Mouse (Mus musculus): Measurements from ENCODE around the gene 9530068E07Rik.

DNA sequence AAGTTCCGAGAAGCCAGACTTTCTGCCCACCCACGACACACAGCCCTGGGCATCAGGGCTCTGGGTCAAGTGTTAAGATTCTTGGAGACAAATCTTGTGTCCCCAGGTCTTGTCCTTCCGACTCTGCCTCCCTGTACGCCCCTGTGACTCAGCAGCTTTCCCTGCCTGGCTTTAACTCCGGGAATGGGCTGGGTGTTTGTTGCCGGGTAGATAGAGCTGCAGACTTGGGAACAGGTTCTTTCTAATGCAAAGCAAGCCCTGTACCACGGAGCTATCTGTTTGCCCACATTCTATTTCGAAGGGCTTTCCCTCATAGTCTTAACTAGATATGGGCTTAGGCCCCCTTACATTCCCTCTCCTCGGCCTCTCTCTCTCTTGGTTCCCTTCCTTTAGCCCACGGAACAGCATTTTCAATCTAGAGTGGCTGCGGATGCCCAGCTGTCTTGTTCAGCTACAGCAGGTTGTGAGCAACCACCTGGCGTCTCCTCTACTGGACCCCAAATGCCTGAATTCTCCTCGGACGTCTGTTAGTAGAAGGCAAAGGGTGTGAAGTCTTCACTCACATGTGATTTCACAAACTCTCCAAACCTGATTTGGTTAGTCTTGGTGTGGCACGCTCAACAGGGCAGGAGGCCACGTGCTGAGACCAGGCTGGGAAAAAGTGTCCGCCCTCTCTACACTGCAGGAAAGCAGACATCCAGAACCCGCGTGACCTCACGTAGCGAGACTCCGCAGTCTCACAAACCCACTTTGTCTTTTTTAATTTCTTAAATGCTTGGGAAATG, 36.4 kb upstream of the 9530068E07Rik start:
- TF ChIP-seq ZC3H11A (IDR thresholded peaks at IDR 0.05; ENCODE audit: borderline replicate concordance, low read depth, low read length) (no peak), CHD2 (IDR thresholded peaks at IDR 0.05; ENCODE audit: low read depth, low read length) (no peak; the same call in 1 of the 2 replicates), HCFC1 (IDR thresholded peaks at IDR 0.05; ENCODE audit: borderline replicate concordance, insufficient read depth, low read length) (no peak), MAFK (IDR thresholded peaks at IDR 0.05; ENCODE audit: insufficient read depth, low read depth, low read length) (peak; percentile 96), ZNF384 (IDR thresholded peaks at IDR 0.05; ENCODE audit: low read depth, low read length) (no peak)
